Mouse (Mus musculus) hindbrain, embryonic 14.5 days (tissue): ENCODE measurements around the gene Nutf2. TPM values are rescaled to one million over a fixed set of nuclear protein-coding genes. Genes with fewer than 3 reads are reported as not detected.

ENCODE experiments used
- ATAC-seq: fragments of 200-750 bp; cut with Nextera tagmentation; 2 replicates; pipeline ENCODE4 v1.8.0; 2017; ENCODE audit warnings: moderate number of reproducible peaks, mild to moderate bottlenecking, moderate TSS enrichment, moderate library complexity; ENCODE audit not compliant: low FRiP score
- DNase-seq: peaks from one replicate; pipeline ENCODE4 v3.0.0-alpha.2; 2015; ENCODE audit warnings: low spot score
- H3K27ac ChIP-seq: fragments of 300-500 bp; sonication (generic); 2 replicates; pipeline ENCODE4 v1.5.1; 2014; ENCODE audit warnings: mild to moderate bottlenecking, moderate library complexity
- H3K27me3 ChIP-seq: fragments of 300-500 bp; sonication (generic); 2 replicates; pipeline ENCODE4 v1.6.1; 2014; ENCODE audit warnings: mild to moderate bottlenecking, low read length, mixed read lengths; ENCODE audit not compliant: control insufficient read depth, insufficient read depth
- H3K36me3 ChIP-seq: fragments of 300-500 bp; sonication (generic); replicated peaks from 2 replicates; pipeline ENCODE4 v1.6.1; 2014; ENCODE audit not compliant: control insufficient read depth, insufficient read depth
- H3K4me1 ChIP-seq: fragments of 300-500 bp; sonication (generic); replicated peaks from 2 replicates; pipeline ENCODE4 v1.6.1; 2014; ENCODE audit warnings: antibody characterized with exemption, low read length, mixed read lengths; ENCODE audit not compliant: control insufficient read depth, insufficient read depth
- H3K4me2 ChIP-seq: fragments of 300-500 bp; sonication (generic); replicated peaks from 2 replicates; pipeline ENCODE4 v1.6.1; 2014; ENCODE audit warnings: mild to moderate bottlenecking, moderate library complexity
- H3K4me3 ChIP-seq: fragments of 300-500 bp; sonication (generic); replicated peaks from 2 replicates; pipeline ENCODE4 v1.5.1; 2014; ENCODE audit warnings: mild to moderate bottlenecking, low read length
- H3K9ac ChIP-seq: fragments of 300-500 bp; sonication (generic); 2 replicates; pipeline ENCODE4 v1.6.1; 2014
- H3K9me3 ChIP-seq: fragments of 300-500 bp; sonication (generic); 2 replicates; pipeline ENCODE4 v1.6.1; 2016; ENCODE audit warnings: low read length; ENCODE audit not compliant: control insufficient read depth
- WGBS: fragments of 180-500 bp; shearing (Covaris S2); extraction: QIAGEN DNeasy Blood & Tissue Kit; methylation state at CpG from one replicate; pipeline ENCODE4 v1.1.7; 2014; 5-methylcytosine and 5-hydroxymethylcytosine counted together
- polyA plus RNA-seq: library from polyadenylated mRNA; unstranded; fragments of >200 nt; fragmentation: Nextera tagmentation; extraction: Ambion mirVana; gene quantifications from 2 replicates; pipeline ENCODE4 v1.2.1, GENCODE M21; 2014

Nutf2 gene
- polyA plus RNA-seq, 1 experiment from 2014 or later: 181 TPM

GRCm38 (mm10) chr8:105897801-105898480, 37.6 kb downstream of the Nutf2 start:
- no peak overlapping the region for H3K9ac ChIP-seq
- H3K4me3 ChIP-seq: no peak overlapping the region
- peaks cover 12% of the 10 kb centered on the region; the same call in 1 of the 2 replicates for H3K36me3 ChIP-seq
- peaks cover 11% of the 10 kb centered on the region; the same call in 1 of the 2 replicates for H3K4me1 ChIP-seq
- H3K27me3 ChIP-seq: no peaks in the 10 kb centered on the region
- WGBS: 86% methylated on average over 9 of the region's 9 CpGs
- no peak overlapping the region for H3K4me2 ChIP-seq
- H3K9me3 ChIP-seq: no peaks in the 10 kb centered on the region
- DNase-seq: no peak
- no peak overlapping the region for H3K27ac ChIP-seq
- ATAC-seq: no peak

GRCm38 (mm10) chr8:105900180-105900940, 40.0 kb downstream of the Nutf2 start, which contains the start of gene Pskh1:
Gene Pskh1 (plus strand): TSS chr8:105900441.
- Histone ChIP-seq H3K27me3 (no peaks in the 10 kb centered on the region), H3K9ac (peak within 1 kb of the TSS; percentile 98), H3K27ac (peak within 1 kb of the TSS; percentile 89), H3K36me3 (0 out of 2 replicates have a peak, but pooled peaks cover 2% of the 10 kb centered on the region), H3K4me1 (peaks cover 6% of the 10 kb centered on the region; the same call in 1 of the 2 replicates), H3K9me3 (no peaks in the 10 kb centered on the region), H3K4me2 (peak within 1 kb of the TSS; percentile 70), H3K4me3 (peak within 1 kb of the TSS; percentile 84)
- under 1% methylated on average over 68 of the region's 68 CpGs for WGBS
- DNase-seq: peak; percentile 96
- peak; percentile 95 for ATAC-seq

GRCm38 (mm10) chr8:105900941-105901616, 40.7 kb downstream of the Nutf2 start:
- WGBS: 40% methylated on average over 16 of the region's 16 CpGs
- no peaks in the 10 kb centered on the region for H3K9me3 ChIP-seq
- peak overlapping the region; percentile 84 for H3K4me3 ChIP-seq
- H3K27ac ChIP-seq: peak overlapping the region; percentile 89
- ATAC-seq: no peak
- peak overlapping the region; percentile 98 for H3K9ac ChIP-seq
- no peak for DNase-seq
- H3K27me3 ChIP-seq: no peaks in the 10 kb centered on the region
- H3K4me2 ChIP-seq: peak overlapping the region; percentile 70
- peaks cover 6% of the 10 kb centered on the region; the same call in 1 of the 2 replicates for H3K4me1 ChIP-seq
- 0 out of 2 replicates have a peak, but pooled peaks cover 5% of the 10 kb centered on the region for H3K36me3 ChIP-seq

GRCm38 (mm10) chr8:105919390-105919789, 59.0 kb downstream of the Nutf2 start:
- ATAC-seq: no peak
- Histone ChIP-seq H3K27me3 (no peaks in the 10 kb centered on the region), H3K27ac (no peak overlapping the region), H3K4me2 (no peak overlapping the region), H3K36me3 (peaks cover 29% of the 10 kb centered on the region), H3K4me1 (no peaks in the 10 kb centered on the region), H3K9me3 (no peaks in the 10 kb centered on the region), H3K4me3 (no peak overlapping the region), H3K9ac (no peak overlapping the region)
- 94% methylated on average over 3 of the region's 3 CpGs for WGBS
- DNase-seq: no peak

GRCm38 (mm10) chr8:105925123-105925522, 64.7 kb downstream of the Nutf2 start:
- Histone ChIP-seq H3K4me2 (no peak overlapping the region), H3K4me3 (no peak overlapping the region), H3K27ac (no peak overlapping the region), H3K27me3 (no peaks in the 10 kb centered on the region), H3K9me3 (no peaks in the 10 kb centered on the region), H3K36me3 (peaks cover 12% of the 10 kb centered on the region; the same call in 1 of the 2 replicates), H3K9ac (no peak overlapping the region), H3K4me1 (no peaks in the 10 kb centered on the region)
- ATAC-seq (no peak), DNase-seq (no peak)
- WGBS: 74% methylated on average over 3 of the region's 3 CpGs

Other genes starting within 250 kb of the Nutf2 start
- gene Ctcf, start 224.0 kb upstream of the Nutf2 start, polyA plus RNA-seq: 76.9 and 79.1 TPM in 2 replicates
- 0.84 TPM in 1 of 2 replicates, not detected in the other for gene Agrp, start 223.2 kb upstream of the Nutf2 start, polyA plus RNA-seq
- 22.3 and 24.4 TPM in 2 replicates for gene Carmil2, start 174.3 kb upstream of the Nutf2 start, polyA plus RNA-seq
- gene Acd, start 159.5 kb upstream of the Nutf2 start, polyA plus RNA-seq: 71.3 and 78.1 TPM in 2 replicates
- gene Pard6a, start 159.4 kb upstream of the Nutf2 start, polyA plus RNA-seq: 53.7 and 56.2 TPM in 2 replicates
- 0.22 and 0.27 TPM in 2 replicates for gene 4933405L10Rik, start 152.9 kb upstream of the Nutf2 start, polyA plus RNA-seq
- gene Enkd1, start 152.4 kb upstream of the Nutf2 start, polyA plus RNA-seq: 11.6 and 13.4 TPM in 2 replicates
- 62.7 and 71.7 TPM in 2 replicates for gene Gfod2, start 101.9 kb upstream of the Nutf2 start, polyA plus RNA-seq
- gene Ranbp10, start 33.2 kb upstream of the Nutf2 start, polyA plus RNA-seq: 9.1 and 10.4 TPM in 2 replicates
- gene Tsnaxip1, start 32.8 kb upstream of the Nutf2 start, polyA plus RNA-seq: 0.64 and 1.4 TPM in 2 replicates
- gene Cenpt, start 7.3 kb upstream of the Nutf2 start, polyA plus RNA-seq: 46.3 and 51.7 TPM in 2 replicates
- gene Thap11, start 5.4 kb upstream of the Nutf2 start, polyA plus RNA-seq: 46.2 and 51.2 TPM in 2 replicates
- gene Edc4, start 20.3 kb downstream of the Nutf2 start, polyA plus RNA-seq: 40.1 and 46.6 TPM in 2 replicates
- gene Nrn1l, start 33.0 kb downstream of the Nutf2 start, polyA plus RNA-seq: 1.4 TPM in 1 of 2 replicates, not detected in the other
- 8.2 and 11.0 TPM in 2 replicates for gene Pskh1, start 39.9 kb downstream of the Nutf2 start, polyA plus RNA-seq
- 2.9 and 3.2 TPM in 2 replicates for gene Ctrl, start 73.3 kb downstream of the Nutf2 start, polyA plus RNA-seq
- gene Psmb10, start 77.9 kb downstream of the Nutf2 start, polyA plus RNA-seq: 70.1 and 79.8 TPM in 2 replicates
- 3.2 and 3.3 TPM in 2 replicates for gene Lcat, start 82.8 kb downstream of the Nutf2 start, polyA plus RNA-seq
- 9.3 and 9.4 TPM in 2 replicates for gene Slc12a4, start 105.5 kb downstream of the Nutf2 start, polyA plus RNA-seq
- gene Dpep3, start 118.8 kb downstream of the Nutf2 start, polyA plus RNA-seq: not detected in 2 replicates
- 21.3 and 22.4 TPM in 2 replicates for gene Dus2, start 130.8 kb downstream of the Nutf2 start, polyA plus RNA-seq
- gene Dpep2nb, start 145.4 kb downstream of the Nutf2 start, polyA plus RNA-seq: not detected in 2 replicates
- 20.3 and 22.1 TPM in 2 replicates for gene Ddx28, start 151.3 kb downstream of the Nutf2 start, polyA plus RNA-seq
- gene Nfatc3, start 198.3 kb downstream of the Nutf2 start, polyA plus RNA-seq: 2.5 and 2.6 TPM in 2 replicates